8 mouse cellular contexts compared by ENCODE assay signal in the genomic region with DNA sequence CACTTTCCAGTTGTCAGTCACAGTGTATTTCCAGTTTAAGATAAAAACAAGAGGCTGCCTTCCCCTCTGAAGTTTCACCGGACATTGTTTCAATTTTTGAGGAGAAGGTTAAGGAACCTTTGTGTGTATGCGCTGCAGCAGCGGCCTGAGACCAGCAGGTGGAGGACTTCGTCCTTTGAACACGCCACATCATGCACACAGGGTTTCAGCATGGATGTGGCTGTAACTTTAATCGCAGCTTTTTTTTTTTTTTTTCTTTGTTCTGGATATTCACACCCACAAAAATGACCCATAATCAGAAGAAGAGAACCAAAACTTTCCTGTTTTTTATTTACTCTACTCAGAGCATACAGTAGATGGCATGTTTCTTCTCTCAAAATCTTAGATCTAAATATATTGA. TPM values are rescaled to one million over a fixed set of nuclear protein-coding genes. Genes with fewer than 3 reads are reported as not detected.
DNase-seq lines count a peak whose midpoint lies in the region; ATAC-seq and TF ChIP-seq lines count a peak whose summit lies in the region.

No protein-coding gene starts in this region.

- TF ChIP-seq RAD21 in MEL (IDR thresholded peaks at IDR 0.05; ENCODE audit: low read depth, low read length): peak; percentile 33

- peaks cover 0 to 27% of the 10 kb centered on the region in 2 experiments; a peak in 2 of 4 replicates for H3K36me3 ChIP-seq in MEL (ENCODE audit: control insufficient read depth in 1 of 2, insufficient read depth in 2 of 2, low read length in 2 of 2)
- no peaks in the 10 kb centered on the region for H3K36me3 ChIP-seq in heart, embryonic 15.5 days
- H3K36me3 ChIP-seq in midbrain, embryonic 11.5 days (ENCODE audit: control insufficient read depth, insufficient read depth, low read length): no peaks in the 10 kb centered on the region

- no peaks in the 10 kb centered on the region for H3K79me2 ChIP-seq in MEL (ENCODE audit: control insufficient read depth, insufficient read depth, low read length, poor library complexity)

- H3K9ac ChIP-seq in MEL (ENCODE audit: control insufficient read depth, low read depth, low read length, poor library complexity, severe bottlenecking): peak overlapping the region; percentile 34
- H3K9ac ChIP-seq in heart, embryonic 15.5 days: no peak overlapping the region
- no peak overlapping the region for H3K9ac ChIP-seq in midbrain, embryonic 11.5 days (ENCODE audit: low read length)

- peak; percentile 76 for ATAC-seq in frontal cortex, adult (ENCODE audit: low TSS enrichment)
- ATAC-seq in heart, embryonic 15.5 days (replicated peaks; ENCODE audit: insufficient number of reproducible peaks, insufficient read depth, low FRiP score, low read depth): no peak
- peak; percentile 68; the same call in 1 of the 2 replicates for ATAC-seq in midbrain, embryonic 11.5 days (ENCODE audit: low FRiP score)

- WGBS in heart, embryonic 15.5 days: 11% methylated on average over 6 of the region's 6 CpGs
- WGBS in midbrain, embryonic 11.5 days: 24% methylated on average over 6 of the region's 6 CpGs

- peak; percentile 39 to 56 (median 50) for TF ChIP-seq CTCF in MEL (IDR thresholded peaks at IDR 0.05 in 2 of 3, conservative IDR thresholded peaks at IDR 0.05 in 1 of 3; ENCODE audit: control insufficient read depth in 1 of 3, insufficient read depth in 1 of 3, low read depth in 2 of 3, low read length in 3 of 3, poor library complexity in 1 of 3, severe bottlenecking in 1 of 3)

- peak overlapping the region; percentile 78; the same call in 1 of the 2 replicates for H3K4me2 ChIP-seq in heart, embryonic 15.5 days
- no peak overlapping the region for H3K4me2 ChIP-seq in midbrain, embryonic 11.5 days

- H3K9me3 ChIP-seq in MEL (replicated peaks; ENCODE audit: insufficient read depth, low read length): no peaks in the 10 kb centered on the region
- no peaks in the 10 kb centered on the region for H3K9me3 ChIP-seq in heart, embryonic 15.5 days (replicated peaks)
- no peaks in the 10 kb centered on the region for H3K9me3 ChIP-seq in midbrain, embryonic 11.5 days (ENCODE audit: control insufficient read depth, low read length)

- H3K4me1 ChIP-seq in MEL (ENCODE audit: control insufficient read depth in 1 of 2, insufficient read depth in 2 of 2, low read length in 2 of 2): peaks cover 9 to 32% of the 10 kb centered on the region in 2 experiments; a peak in 3 of 4 replicates
- peaks cover 22% of the 10 kb centered on the region for H3K4me1 ChIP-seq in heart, embryonic 15.5 days (replicated peaks)
- no peaks in the 10 kb centered on the region for H3K4me1 ChIP-seq in midbrain, embryonic 11.5 days (ENCODE audit: control insufficient read depth, insufficient read depth, low read length)

- H3K4me3 ChIP-seq in MEL (ENCODE audit: control insufficient read depth in 1 of 2, insufficient read depth in 1 of 2, low read depth in 2 of 2, low read length in 2 of 2): peak overlapping the region; percentile 33 to 90
- no peak overlapping the region for H3K4me3 ChIP-seq in heart, embryonic 15.5 days
- no peak overlapping the region for H3K4me3 ChIP-seq in midbrain, embryonic 11.5 days (ENCODE audit: low read depth, low read length)

- no peak for TF ChIP-seq POLR2A in MEL (IDR thresholded peaks at IDR 0.05; ENCODE audit: control insufficient read depth in 1 of 2, insufficient read depth in 1 of 2, low read depth in 1 of 2, low read length in 2 of 2, poor library complexity in 1 of 2)

- no peak for DNase-seq in frontal cortex, postnatal 25 days (ENCODE audit: low spot score in 2 of 2)
- peak; percentile 78 for DNase-seq in MEL (ENCODE audit: low read depth, low spot score)
- DNase-seq in cerebellum, postnatal 14 days: peak; percentile 55 to 65
- DNase-seq in kidney, postnatal 14 days: peak; percentile 64
- DNase-seq in midbrain, embryonic 11.5 days (ENCODE audit: low spot score, missing footprints): peak; percentile 92
- DNase-seq in thymus, postnatal 25 days: peak; percentile 48

- H3K27me3 ChIP-seq in MEL (ENCODE audit: control insufficient read depth in 1 of 2, insufficient read depth in 2 of 2, low read length in 2 of 2): no peaks in the 10 kb centered on the region
- no peaks in the 10 kb centered on the region for H3K27me3 ChIP-seq in heart, embryonic 15.5 days
- no peaks in the 10 kb centered on the region for H3K27me3 ChIP-seq in midbrain, embryonic 11.5 days (ENCODE audit: control insufficient read depth, insufficient read depth, low read length)

- TF ChIP-seq EP300 in MEL (IDR thresholded peaks at IDR 0.05; ENCODE audit: low read depth in 1 of 2, low read length in 2 of 2): no peak

- 0 out of 2 replicates have a peak overlapping the region, but pooled peaks have one; percentile 18 for H3K27ac ChIP-seq in MEL (ENCODE audit: control insufficient read depth, low read depth, low read length)
- H3K27ac ChIP-seq in heart, embryonic 15.5 days: no peak overlapping the region
- no peak overlapping the region for H3K27ac ChIP-seq in midbrain, embryonic 11.5 days (ENCODE audit: low read depth, low read length)

TF ChIP-seq in MEL, 35 proteins besides CTCF, POLR2A, EP300 and RAD21:
- TF ChIP-seq ELF1 (IDR thresholded peaks at IDR 0.05; ENCODE audit: low read depth, low read length) (no peak), ZNF384 (IDR thresholded peaks at IDR 0.05; ENCODE audit: low read depth, low read length) (peak; percentile 87), HCFC1 (IDR thresholded peaks at IDR 0.05; ENCODE audit: low read depth, low read length) (no peak), SMC3 (IDR thresholded peaks at IDR 0.05; ENCODE audit: low read depth, low read length) (peak; percentile 55), MXI1 (IDR thresholded peaks at IDR 0.05; ENCODE audit: low read depth, low read length) (peak; percentile 58; the same call in 1 of the 2 replicates), RCOR1 (IDR thresholded peaks at IDR 0.05; ENCODE audit: low read depth, low read length) (no peak), SIN3A (IDR thresholded peaks at IDR 0.05; ENCODE audit: low read length) (peak; percentile 58), GABPA (IDR thresholded peaks at IDR 0.05; ENCODE audit: low read depth, low read length) (no peak), POLR2AphosphoS2 (IDR thresholded peaks at IDR 0.05; ENCODE audit: low read length) (no peak), BHLHE40 (IDR thresholded peaks at IDR 0.05; ENCODE audit: borderline replicate concordance, low read depth, low read length) (no peak), TAL1 (IDR thresholded peaks at IDR 0.05; ENCODE audit: low read length) (no peak), ZMIZ1 (IDR thresholded peaks at IDR 0.05; ENCODE audit: low read depth, low read length) (no peak)
TF ChIP-seq in MEL: peak in this region for 4.

RNA-seq across cellular contexts. Expression of gene Pygl, which starts 3.1 kb away (rescaled TPM):
- 13.9 and 17.2 TPM in 2 replicates for total RNA-seq in MEL (2012; rRNA removed)
- polyA plus RNA-seq in MEL (2012; ENCODE audit: insufficient read depth in 1 of 2, insufficient read length in 2 of 2, low read depth in 1 of 2, low replicate concordance in 2 of 2, missing spikeins in 1 of 2): 10 to 100 TPM in 1 of 2 experiments, not detected in 1; 26.9 TPM
- 43.7 and 45.2 TPM in 2 replicates for polyA plus RNA-seq in heart, embryonic 15.5 days (2015; fragmentation: Nextera tagmentation; extraction: Ambion mirVana)
- polyA plus RNA-seq in midbrain, embryonic 11.5 days (2014; fragmentation: Nextera tagmentation; extraction: Ambion mirVana): 7.6 and 8.0 TPM in 2 replicates

Comparison
In these comparisons a context has a peak if more than half of its experiments do, and no peak if none do; other contexts are left out.
1. DNase-seq: peak in MEL (single experiment), cerebellum, postnatal 14 days (2 of 2), kidney, postnatal 14 days (single experiment), midbrain, embryonic 11.5 days (single experiment) and thymus, postnatal 25 days (single experiment); none in frontal cortex, postnatal 25 days (0 of 2).
2. H3K4me3 ChIP-seq: peak in MEL (2 of 2); none in heart, embryonic 15.5 days (single experiment) and midbrain, embryonic 11.5 days (single experiment).